Mouse (Mus musculus) hematopoietic stem cell, adult 5-6 weeks (primary cell): ENCODE measurements around the gene Palld. TPM values are rescaled to one million over a fixed set of nuclear protein-coding genes. Genes with fewer than 3 reads are reported as not detected.

Source experiments
- ATAC-seq, 2 experiments: fragments of 125-278 bp in 1 of 2; replicated peaks in 1 of 2; 2 replicates each; pipeline ENCODE4 v1.8.0; 2016 to 2017; ENCODE audit warnings: inconsistent platforms in 2 of 2, mild to moderate bottlenecking in 2 of 2, moderate number of reproducible peaks in 2 of 2, low read depth in 1 of 2, moderate TSS enrichment in 1 of 2; ENCODE audit not compliant: low FRiP score in 2 of 2, poor library complexity in 2 of 2, severe bottlenecking in 2 of 2, insufficient read depth in 1 of 2, low TSS enrichment in 1 of 2
- total RNA-seq: library from RNA; stranded (forward); fragments of 172-1452, 232-1000 nt; gene quantifications from 2 replicates; pipeline ENCODE4 v1.2.3, GENCODE M21; 2017

The Palld gene
- total RNA-seq, 1 experiment from 2014 or later, result 2.2 TPM

DNA sequence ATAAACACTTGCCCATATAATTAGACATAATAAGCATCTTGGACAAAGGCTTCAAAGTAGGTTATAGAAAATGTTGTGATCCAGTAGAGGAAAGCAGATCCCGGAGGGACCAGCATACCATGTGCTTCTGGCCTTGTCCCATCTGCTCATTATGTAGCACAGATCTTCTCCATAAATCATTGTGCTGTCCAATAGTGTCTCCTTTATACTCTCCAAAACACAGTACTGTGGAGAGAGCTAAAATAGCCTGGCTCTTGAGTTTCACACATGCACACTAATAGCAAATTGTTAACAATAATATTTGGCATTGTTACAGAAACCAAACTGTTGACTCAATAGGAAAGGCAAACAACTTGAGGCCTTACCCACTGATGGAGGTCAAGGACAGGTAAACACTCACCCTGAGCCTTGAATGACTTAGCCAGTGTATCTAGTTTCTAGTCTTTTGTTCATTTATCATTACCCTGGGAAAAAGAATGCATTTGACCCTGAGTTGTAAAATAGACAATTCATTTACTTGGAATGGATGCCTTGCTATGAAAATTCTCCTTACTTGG is 105.0 kb downstream of the Palld start:
- ATAC-seq, result no peak

DNA sequence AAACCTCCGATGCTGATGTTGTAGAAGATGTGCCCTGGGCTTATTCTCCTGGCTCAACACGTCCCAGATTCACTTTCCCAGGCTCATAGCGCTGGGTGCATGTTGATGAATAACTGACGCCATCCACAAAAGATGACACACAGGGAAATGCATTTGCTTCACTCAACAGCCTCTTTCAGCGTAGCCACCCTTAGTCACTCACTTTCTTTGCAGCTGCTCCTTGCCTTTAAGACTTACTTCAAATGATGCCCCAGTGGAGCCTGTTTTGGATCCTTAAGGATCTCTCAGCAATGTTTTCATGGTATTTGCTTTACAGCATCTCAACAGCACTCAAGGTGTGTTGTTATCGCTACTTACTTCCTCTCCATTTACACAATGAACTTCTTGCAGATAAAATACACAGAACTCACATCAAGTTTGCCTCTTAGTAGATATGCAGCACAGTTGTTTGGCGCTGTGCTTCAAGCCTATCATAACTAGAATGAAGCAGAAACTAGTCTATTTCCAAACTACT is 105.9 kb downstream of the Palld start:
- ATAC-seq, result no peak

DNA sequence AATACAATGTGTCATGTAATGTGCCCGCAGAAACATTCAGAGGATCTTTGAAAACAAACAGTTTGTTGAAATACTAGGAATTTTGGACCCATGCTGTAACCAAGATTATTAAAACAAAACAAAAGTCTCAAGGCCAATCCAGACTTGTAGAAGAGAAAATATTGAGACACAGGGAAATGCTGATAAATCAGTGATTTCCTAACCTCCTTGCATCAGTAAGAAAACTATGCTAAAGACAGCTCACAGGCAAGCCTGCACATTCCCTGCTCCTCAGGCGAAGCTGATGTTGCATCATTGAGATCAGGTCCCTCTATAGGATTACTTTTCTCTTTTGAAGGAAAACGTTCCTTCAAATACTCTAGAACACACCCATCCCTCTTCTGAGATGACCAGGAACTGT is 112.5 kb downstream of the Palld start:
- ATAC-seq, result no peak

DNA sequence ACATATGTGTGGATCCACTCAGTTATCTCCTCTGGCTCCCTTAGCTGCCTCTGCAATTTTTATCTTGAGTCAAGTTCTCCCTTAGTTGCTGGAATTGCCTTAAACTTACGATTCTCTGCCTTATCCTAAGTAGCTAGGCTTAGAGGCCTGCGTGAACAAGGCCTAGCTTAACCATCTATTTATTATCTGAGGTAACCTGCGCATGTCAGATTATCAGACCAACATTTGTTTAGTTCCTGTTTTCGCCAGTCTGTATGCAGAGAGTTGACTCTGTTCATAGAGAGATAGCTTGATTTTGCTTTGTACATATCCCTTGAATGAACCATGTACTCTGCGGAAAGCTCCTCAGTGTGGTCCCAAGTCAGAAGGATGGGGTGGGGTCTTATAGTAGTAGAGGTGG is 113.2 kb downstream of the Palld start:
- peak in 1 of 2 experiments; percentile 37; a peak in 2 of 4 replicates for ATAC-seq

DNA sequence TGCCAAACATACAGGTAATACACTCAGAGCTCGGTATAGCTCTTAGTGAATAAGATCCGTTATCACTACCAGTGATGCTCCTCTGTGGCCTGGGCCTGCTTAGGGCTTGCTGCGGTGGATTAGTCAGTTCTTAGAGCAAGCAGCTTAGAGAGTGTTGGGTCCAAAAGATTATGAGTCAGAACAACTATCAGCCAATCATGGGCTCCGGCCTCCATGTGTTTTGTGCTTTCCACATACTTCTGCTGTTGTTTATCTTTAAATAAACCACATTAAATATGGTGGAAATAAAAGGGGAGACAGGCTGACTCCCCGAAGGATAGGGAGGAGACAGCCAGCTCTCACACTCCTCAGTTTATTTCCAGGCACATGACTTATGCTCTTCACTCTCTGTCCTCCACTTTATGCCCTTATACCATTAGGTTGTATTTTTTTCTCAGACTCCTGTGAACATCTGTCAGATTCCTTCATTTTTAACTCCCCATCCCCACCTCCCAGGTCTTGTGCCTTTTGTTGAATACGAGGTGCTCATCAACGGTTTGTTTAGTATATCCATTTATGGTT is 119.5 kb downstream of the Palld start:
- ATAC-seq, result no peak

DNA sequence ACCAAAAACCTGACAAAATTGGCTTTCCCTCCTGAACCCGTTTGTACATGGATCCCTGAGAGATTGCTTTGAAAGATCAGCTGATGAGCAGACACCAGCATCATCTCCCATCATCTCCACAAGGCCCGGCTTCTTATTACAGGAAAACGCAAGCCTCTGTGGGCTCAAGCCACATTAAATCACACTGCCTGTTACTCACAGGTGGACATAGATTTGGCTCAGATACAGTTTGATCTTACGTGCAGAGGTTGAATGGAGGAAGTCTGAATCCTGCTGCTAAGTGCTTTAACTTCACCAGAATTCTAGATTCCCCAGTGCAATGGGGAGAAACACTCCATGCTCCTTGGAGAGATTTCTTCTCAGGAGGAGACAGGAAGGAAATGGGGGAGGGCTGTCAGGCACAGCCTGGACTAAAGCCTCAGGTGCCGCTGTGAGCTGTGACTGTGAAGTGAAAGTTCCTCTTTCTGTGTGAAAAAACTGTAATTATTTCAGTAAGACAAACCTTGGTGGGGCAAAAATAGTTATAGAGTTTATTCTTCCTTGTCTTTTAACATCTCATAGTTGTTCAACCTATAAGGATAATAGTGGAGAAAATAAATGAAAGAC is 121.7 kb downstream of the Palld start:
- peak; percentile 80 to 82 for ATAC-seq

DNA sequence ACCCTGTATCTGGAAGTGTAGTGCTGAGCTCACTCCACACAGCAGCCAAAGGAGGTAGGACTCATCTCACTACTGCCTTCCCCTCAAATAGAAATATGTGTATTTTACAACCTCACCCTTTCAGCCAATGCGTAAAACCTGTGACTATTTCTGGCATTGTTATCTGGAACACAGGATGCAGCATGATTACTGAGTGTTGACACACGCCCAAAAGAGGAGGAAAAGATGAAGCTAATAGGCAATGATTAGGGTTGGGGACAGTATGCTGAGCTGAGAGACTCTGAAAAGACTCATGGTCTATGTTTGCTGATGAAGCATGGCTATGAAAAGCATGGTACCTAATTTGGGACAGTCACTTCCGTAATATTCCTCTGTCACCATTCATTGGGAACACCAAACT is 124.3 kb downstream of the Palld start:
- ATAC-seq, result no peak

DNA sequence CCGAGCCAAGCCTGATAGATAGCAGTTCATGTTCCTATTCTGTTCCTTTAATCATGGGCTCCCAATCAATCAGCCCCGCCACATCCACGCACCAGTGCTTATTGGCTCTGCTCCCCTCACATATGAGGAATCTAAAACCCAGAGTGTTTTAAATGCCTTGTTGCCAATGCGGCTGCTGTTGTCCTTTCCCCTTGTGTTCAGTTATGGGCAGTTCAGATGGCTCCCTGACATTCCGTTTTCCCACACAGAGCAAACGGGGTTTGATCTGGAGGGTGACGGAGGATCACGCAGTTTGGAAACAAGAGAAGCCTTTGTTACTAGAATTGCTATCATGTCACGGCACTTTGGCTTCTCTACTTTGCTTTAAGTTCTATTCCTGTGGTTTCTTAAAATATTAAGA is 125.9 kb downstream of the Palld start:
- ATAC-seq, result no peak

DNA sequence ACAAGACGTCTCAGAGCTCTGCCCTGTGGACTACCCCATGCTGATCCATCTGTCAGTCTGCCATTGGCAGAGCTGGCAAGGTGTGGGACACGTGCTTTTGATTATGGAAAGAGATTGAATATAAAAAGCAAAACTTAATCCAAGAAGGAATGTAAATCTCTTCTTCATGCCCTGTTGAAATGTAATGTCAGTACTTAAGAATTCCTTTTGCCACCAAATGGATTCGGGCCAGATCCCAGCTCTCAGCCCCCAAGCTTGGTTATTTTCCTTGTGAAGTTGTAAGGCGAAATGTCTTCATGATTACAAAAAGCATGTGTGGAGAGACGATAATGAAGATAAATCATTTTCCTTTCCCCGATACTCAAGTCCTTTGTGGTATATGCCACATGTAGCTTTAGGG is 126.6 kb downstream of the Palld start:
- no peak for ATAC-seq

DNA sequence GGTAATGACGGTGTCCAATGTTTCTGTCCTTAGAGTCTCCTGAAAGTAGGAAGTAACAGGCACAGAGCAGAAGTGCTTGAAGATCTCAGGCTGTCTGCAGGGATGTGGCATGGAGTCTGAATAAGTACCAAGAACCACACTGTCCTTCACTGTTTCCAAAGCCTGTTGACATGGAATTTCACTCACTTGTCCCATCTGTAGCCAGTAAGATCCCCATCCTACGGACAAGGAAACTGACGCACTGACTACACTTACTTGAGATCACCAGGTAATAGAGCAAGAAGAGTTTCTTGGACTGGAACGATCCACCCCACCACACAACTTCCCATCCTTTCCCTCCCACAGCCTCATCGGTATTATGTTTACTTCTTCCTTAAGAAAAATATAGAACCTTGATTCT is 128.3 kb downstream of the Palld start:
- no peak for ATAC-seq

DNA sequence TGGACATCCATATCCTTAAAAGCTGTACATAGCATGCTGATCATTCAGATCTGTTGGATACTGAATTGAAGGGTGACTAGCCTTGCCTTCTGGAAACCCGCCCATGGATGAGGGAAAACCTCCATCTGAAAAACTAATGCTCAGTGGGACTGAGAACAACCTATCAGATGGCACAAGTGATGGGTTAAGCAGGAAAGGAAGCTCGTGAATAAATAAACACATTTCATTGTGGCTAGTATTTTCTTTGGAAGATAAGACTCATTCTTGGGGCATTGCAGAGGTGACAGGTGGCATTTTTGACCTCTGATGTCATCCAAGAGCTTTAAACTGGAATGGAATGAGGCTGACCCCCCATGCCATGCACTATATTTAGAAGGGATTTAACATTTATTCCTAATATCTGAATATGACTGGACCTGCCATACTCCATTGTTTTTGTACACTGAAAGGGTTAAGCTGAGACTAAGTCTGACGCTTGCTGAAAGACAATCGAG is 128.8 kb downstream of the Palld start:
- ATAC-seq, result no peak

DNA sequence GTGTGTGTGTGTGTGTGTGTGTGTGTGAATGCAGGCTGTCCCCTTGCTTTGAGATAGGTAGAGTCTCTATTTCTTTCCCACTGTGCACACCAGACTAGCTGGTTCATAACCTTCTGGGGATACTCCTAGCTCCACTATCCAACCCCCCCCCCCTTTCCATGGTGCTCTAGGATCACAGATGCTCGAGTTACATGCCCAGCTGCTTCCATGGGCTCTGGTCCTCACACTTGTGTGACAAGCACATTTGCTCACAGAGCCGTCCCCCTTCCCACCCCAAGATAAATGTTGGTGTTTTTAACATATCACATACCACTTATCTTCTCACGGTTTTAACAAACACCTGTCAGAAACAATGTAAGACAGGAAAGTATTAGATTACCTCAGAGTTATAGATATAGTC is 131.2 kb downstream of the Palld start:
- no peak for ATAC-seq

DNA sequence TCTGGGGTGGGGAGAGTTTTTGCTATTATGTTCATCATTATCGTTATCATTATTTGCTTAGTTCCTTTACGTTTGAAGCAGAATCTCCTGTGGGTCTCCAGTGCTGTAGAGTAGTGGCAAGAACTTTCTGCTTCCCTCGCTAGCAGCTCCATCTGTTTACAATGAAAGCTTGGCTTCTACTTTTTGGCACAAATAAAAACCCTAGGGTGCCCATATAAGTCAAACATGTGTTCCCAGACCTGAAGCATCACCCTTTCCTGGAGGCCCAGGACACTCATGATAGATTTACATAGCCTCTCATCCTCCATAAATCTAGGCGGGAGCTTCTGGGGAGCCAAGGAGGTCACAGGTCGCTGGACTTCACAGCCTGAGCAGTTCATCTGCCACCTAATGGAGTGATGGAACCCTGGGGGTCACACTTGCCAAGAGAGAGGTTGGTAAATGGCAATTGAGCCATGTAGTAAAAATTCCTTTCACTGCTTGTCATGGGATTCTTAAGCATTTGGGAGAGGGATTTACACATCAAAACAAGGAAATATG is 133.1 kb downstream of the Palld start:
- ATAC-seq, result no peak

DNA sequence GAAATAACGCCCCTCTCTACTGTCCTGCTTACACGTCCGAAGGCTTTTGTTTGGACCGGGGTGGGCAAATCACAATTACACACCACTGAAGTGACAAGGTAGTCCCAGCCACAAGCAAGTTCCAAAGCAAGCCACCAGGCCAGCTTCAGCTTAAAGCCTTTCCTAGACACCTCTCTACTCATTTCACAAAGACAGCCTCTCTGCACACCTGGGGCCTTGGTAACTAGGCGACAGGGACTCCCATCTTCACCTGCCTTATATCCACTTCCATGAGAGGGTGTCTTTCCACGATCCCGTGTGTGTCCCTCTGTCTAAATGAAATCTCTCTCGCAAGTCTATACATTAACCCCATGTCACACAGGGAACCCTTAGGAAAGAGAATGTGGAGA is 142.3 kb downstream of the Palld start:
- peak; percentile 31 to 34; a peak in 2 of 4 replicates for ATAC-seq

DNA sequence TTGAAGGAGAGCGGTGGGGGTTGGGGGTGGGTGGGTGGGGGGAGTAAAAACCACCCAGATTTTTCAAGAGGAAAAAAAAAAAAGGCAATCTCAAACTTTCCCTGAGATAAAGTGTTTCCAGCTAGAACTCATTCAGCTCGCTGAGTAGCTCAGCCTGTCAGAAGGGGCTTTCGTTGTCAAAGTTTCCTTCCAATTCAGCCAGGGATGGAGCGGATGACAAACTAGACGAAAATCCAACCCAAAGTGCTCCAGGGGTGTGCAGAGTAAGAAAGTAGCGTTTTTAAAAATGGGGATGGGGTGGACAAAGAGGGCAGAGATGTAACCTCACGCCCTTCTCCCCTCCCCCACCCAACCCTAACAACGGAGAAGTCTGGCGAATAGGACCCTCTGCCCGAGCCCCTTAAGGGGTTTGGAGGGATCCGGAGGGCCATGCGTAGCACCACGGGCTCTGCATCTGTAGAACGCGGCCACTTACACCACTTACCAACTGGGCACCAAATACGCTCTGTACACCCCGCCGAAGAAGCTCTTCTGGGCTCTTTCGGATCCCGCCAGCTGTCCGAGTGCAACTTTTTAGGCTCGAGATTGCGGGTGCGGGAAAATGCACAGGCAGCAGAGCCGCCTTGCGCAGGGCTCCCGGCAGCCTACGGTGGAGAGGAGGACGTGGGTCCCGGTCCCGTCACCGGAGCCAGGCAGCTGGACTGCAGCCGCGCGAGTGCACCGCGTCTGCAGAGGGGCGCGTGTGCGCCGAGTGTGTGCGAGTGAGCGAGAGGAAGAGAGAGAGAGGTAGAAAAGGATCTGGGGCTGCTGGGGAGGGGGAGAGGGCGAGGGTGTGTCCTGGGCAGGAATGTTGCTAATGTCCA is 142.9 kb downstream of the Palld start:
- peak; percentile 78 to 80 for ATAC-seq

DNA sequence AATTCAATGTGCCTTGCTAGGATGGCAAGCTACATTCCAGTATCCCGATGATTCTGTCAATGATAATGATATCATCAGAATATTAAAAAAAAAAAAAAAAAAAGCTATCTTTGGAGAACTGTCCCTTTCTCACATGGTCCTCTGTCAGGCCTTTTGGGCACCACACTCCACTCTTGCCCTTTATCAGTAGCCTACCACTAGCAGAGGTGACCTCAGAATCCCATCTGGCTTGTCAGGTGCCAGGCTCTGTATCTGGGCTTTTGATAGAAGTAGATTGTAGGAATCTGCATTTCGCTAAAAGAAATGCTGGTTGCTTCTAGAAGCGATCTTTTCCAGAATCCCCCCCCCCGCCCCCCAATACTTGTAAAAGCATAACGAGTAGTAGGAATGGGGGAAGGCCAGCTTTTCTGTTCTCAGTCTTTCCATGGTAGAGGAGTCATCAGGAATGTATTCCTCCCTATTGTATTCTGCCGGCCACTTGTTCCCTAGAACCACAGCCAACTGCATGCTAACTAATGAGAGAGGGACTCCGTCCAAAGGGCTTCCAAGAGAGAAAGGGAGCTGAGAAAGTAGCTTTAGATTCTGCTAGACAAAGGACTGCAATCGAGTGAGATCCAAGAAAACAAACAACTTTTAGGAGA is 143.7 kb downstream of the Palld start:
- no peak for ATAC-seq
